Mouse (Mus musculus) left cerebral cortex, postnatal 25 days (tissue): ENCODE data around the gene H3f3a. TPM values are rescaled to one million over a fixed set of nuclear protein-coding genes. Genes with fewer than 3 reads are reported as not detected.
A peak's percentile ranks its signal among the peaks of the same experiment; 100 is the strongest.
"Not testable (repeated sequence)": the region's sequence is repeated elsewhere in the genome, so short reads cannot be mapped to it uniquely, and the experiment has no call there.

ENCODE experiments used
- DNase-seq, 2 experiments: peaks; one replicate each; pipeline ENCODE4 v3.0.0; 2022; ENCODE audit warnings: low spot score in 2 of 2, mixed read lengths in 1 of 2
- intact Hi-C: fragments of 180-260 bp; cut with DNase I; formaldehyde crosslinking; loops from one replicate; pipeline ENCODE4 v1.15.1; 2025
- total RNA-seq, 2 experiments: library from RNA; stranded (reverse); gene quantifications; 2 replicates each; pipeline ENCODE4 v1.2.3; 2021

The H3f3a gene
- total RNA-seq: 100 to 1,000 TPM; 301 to 318 TPM

DNA sequence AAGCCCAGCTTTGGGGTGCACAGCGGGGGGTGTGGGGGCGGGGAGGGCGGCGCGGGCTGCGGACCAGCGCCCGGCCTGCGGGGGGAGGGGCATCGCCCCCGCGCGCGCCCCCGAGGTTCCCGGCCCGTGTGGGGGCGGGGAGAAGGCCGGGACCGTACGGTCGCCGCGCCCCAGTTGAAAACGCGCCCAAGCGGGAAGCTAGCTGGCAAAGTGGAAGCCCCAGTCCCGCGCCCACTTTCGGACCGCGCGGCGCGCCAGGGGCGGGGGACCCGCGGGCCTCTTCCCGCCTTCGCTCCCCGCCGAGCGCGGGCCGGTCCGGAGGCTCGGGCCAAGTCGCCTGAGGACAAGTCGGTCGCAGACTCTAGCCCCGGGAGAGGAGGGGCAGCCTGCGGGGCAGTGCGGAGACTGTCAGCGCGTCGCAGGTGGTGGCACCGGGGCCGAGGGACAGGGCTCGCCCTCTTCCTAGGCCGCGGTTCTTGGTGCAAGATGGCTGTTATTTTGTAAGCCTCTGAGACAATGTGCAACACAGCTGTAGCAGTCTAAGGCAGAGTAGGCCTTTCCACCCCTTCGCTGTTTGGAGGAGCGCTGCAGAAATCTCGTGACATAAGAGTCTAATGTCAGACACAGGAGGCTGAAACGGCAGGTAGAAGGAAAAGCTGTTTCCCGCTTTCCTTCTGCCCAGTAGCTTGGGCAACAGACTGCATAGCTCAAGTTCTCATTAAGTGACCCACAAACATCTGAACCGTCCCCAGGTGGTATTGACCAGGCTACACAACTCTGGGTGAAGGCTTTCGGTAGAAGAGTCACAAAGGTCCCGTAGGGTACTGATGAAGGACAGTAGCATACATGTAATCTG, at the start of gene H3f3a:
Gene H3f3a (minus strand): TSS at position 59 of the 856 bp plus-strand sequence.
- peak; percentile 65 to 82 for DNase-seq
- intact Hi-C loops: loop anchor here (1.0 to 5.0 kb wide), 2 partner anchors 36 to 37 kb away; no protein-coding TSS in a partner anchor

DNA sequence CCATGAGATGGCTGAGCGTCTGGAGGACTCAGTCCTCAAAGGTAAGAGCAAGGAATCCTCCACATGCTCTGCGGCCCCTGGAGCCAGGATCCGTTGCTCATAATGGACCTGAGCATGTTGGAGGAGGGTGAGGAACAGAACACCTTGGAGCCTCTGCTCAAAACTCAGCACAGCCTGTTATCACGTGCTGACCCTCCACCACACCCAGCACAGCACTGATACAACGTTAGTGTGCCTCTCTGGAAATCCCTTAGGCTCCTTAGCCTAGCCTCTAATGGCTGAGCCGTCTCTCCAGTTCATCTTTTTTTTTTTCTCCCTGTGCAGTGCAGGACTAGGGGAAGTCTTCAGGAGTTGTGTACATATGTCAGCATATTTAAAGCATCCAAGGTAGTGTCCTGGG, 46.3 kb upstream of the H3f3a start:
- intact Hi-C loops: no loop called here

DNA sequence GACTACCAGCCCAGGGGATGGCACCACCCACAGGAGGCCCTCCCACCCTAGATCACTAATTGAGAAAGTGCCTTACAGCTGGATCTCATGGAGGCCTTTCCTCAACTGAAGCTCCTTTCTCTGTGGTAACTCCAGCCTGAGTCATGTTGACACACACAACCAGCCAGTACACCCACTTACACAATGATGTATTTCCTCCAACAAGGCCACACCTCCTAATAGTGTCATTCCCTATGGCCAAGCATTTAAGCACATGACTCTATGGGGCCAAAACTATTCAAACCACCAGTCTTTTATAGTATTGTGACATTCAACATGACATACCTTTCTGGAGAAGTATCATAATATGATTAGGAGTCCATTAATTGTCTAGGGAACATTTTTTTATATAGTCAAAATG, 45.0 kb upstream of the H3f3a start:
- intact Hi-C loops: no loop called here
- DNase-seq: no peak

More for the DNA sequence above, 46.3 kb upstream of the H3f3a start:
- no peak for DNase-seq

DNA sequence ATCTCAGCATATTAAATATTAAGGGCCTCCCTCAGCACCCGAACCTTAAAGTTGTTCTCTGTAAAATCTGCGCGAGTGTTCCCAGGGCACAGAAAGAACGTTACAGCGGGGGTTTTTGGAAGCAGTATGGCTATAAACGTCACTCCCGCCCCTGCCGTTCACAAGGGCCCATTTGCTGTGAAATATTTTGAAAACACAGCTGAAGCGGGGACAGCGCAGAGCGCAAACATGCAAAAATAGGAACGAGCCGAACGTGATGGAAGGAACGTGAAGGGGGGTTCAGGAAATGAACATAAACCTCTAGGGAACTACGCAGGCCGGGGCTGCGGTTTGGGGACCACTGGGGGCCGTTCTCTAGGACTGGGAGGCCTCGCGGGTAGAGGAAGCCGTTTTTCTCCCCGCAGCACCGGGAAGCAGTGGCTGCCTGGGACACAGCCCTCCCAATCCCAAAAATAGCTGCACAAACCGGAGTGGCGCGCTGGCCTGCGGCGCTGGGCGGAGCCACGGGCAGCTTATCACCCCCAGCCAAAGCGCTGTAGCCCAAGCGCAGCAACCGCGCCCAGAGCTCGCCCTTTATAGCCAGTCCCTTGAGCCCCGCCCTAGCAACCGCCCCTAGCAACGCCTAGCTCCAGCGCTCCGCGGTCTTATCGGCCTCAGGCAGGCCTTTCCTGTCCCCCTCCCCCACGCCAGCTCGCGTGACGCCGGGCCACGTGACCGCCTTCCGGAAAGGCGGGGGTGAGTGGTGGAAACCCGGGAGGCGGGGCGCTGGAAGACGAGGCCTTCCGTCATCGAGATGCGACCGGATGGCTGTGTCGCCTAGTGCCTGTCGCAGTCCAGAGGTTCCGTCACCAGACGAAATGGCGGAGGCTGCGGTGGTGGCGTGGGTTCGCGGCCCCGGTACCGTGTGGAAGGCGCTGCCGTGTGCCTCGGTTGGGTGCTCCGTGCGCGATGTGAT, 36.9 kb upstream of the H3f3a start, which contains the start of gene Sde2:
Gene Sde2 (plus strand): TSS at position 812 of the 955 bp plus-strand sequence.
- intact Hi-C loops: loop anchor here (1.0 kb wide), 1 partner anchor 37 kb away; the partner anchor contains the start of gene H3f3a

DNA sequence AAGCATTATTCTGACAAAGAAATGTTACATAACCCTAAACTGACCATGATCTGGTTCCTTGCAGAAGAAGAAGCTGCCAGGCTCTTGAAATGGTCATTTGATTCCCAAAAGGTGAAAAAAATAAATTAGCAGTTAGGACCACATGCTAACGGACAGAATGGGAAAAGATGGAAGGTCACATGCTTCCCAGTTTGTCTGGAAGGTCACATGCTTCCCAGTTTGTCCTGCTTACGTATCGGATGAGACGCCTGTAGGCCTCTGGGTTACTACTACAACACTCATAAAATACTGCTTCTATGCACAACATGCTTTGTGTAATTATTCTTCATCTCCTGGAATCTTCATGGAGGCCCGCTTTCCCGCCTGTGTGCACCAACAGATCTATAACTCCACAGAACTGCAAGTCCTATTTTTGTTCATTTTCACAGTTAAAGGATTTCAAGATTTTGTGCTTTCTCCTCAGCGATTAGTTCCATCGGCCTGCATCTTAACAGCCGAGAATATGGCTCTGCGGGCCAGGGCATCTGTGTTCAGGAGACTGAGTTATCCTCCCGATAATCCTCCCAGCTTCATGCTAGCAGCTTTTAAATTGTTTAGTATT, 36.1 kb upstream of the H3f3a start:
- DNase-seq: no peak
- intact Hi-C loops: loop anchor here (1.0 to 5.0 kb wide), 3 partner anchors 36 to 128 kb away; partner anchors contain the start of gene H3f3a

More for the DNA sequence above, 36.9 kb upstream of the H3f3a start, which contains the start of gene Sde2:
- peak; percentile 100 for DNase-seq

DNA sequence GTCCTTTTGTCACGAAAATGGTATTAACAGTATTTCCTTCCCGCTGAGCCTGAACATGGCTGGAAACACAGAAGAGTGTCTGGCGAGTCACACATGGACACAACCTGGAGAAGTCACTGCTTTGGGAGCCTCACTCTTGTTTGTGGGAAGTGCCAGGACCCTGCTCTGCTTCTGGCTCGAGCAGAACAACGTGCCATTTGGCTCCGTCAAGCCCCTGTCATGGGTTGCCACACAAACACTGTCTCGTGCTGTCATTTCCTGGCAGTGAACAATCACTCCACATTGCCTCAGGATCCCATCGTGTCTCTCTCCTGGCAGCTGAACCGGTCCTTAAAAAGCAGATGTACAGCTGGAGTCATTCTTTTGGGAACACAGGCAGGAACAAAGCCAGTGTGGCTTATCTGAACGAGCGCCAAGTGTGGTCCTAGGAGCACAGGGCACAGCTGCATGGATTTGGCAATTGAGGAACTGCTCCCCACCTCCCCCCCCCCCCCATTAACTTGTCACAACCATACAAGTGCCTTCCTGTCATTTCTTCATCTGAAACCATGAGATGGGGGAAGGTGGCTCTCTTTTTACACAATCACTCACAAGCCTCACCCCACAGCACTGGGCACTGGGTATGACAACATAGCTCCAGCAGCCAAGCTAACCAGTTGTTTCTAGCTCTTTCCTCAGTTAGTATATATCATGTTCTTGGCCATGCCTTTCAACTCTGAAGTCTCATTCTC, 34.9 kb upstream of the H3f3a start:
- intact Hi-C loops: loop anchor here (2.0 to 5.0 kb wide), 2 partner anchors 72 to 126 kb away; no protein-coding TSS in a partner anchor
- peak; percentile 36 to 42 for DNase-seq

DNA sequence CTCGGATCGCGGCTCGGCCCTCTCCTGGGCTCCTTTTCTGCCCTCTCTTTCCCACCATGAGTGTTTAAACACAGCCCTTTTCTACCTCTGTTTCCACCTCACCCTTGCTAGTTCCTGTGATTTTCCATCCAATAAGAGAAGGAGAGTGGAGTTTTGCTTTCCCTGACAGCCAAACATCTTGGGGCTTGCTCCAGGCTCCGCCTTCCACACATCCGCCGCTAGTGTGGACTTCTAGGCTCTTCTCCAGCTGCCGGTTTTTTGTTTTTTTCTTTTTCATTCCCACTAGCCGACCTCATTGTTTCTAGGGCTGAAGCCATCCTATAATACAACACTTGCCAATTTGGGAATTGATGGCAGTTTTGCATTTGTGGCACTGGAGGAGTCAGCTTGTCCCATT, 34.4 kb upstream of the H3f3a start:
- peak; percentile 70 to 89 for DNase-seq
- intact Hi-C loops: loop anchor here (2.0 to 5.0 kb wide), 2 partner anchors 71 to 126 kb away; no protein-coding TSS in a partner anchor

DNA sequence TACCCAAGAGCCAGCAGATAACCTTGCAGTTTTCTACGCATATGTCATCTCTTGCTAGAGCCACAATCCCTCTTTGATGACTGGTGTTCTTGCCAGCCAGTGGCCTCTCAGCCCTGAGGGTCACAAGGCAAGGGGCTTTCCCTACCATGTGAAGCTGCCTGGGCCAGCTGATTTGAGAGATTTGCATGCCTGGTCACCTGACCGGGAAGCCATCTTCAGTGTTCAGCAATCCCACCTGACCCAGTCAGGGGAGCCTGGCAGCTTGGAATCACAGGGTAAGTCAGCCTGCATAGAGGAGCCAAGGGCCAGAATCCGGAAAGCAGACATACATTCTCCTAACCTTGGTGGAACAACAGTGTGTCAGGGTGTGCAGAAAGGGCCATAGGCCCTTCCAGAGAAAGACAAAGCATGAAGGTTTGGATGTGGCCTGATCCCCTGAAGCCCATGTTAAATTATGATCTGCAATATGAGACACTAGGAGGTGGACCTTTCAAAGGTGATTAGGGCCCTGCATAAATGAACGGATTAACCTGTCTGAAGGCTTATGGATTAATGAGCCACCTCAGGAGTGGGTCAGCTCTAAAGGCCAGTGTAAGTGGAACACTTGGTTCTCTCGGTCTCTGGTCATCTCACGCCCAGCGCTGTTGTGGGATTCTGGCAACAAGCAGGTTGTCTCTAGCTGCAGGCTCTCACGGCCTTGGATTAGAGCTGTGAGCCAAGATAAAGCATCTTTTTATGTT, 28.0 kb upstream of the H3f3a start:
- intact Hi-C loops: no loop called here
- DNase-seq: no peak

DNA sequence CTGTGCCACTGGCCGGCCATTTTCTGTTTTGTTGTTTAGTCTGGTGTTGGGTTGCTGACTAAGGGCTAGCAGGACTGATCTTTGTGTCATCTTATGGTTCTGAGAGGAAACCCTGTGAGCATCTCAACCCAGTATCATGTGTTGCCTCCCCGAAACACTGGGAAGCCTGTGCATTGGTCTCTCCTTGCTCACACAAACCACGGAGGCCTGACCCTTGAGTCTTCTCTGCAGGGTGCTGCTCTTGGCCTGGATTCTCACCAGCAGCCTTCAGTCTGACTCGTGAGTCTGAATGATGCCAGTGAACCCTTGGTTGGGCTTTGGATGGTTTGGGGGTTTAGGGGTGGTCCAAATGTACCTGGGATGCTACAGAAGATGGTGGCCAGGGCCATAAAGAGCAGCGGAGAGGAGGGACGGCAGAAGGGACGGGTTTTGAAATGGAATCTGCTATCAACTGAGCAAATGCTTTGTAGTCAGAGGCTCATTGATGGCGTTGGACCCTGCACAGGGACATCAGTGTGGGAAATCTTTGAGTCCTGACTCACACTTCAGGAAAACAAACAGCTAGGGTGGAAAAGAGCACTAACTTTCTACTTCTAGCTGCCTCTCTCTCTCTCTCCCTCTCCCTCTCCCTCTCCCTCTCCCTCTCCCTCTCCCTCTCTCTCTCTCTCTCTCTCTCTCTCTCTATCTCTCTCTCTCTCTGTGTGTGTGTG, 25.6 kb upstream of the H3f3a start:
- intact Hi-C loops: no loop called here
- DNase-seq: no peak

DNA sequence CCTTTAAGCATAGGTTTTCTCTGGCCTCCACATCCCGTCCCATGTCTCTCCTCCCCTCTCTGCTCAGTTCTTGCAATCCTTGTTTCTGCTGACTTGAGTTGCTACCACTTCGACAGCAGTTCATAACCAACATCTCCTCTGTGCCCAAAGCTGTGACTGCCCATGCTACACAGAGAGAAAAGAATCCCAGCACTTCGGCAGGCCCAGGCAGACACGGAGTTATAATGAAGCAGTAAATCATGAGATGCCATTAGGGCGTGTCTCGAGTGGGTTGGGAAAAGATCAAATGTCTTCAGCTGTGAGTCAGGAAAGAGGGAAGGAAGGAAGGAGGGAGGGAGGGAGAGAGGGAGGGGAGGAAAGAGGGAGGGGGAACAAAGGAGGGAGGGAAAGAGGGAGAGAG, 24.3 kb upstream of the H3f3a start:
- DNase-seq: no peak
- intact Hi-C loops: no loop called here

DNA sequence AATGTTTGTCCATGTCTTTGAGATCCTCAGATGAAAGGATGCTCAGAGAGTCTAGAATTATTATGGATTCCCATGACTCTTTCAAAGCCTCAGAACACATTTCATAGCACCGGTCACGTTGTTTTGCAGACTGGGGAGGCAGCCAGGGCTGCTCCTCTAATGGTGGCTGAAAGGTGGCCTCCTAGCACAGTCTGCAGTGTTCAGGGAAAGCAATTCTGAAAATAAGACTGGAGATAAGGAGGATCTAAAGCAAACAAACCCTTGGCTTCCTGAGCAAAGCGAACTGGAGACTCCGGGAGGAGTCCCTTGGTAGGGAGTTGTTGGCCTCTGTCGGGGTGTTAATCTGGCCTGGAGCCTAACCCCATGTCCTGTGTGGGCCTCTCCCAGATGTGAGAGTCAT, 23.4 kb upstream of the H3f3a start:
- intact Hi-C loops: no loop called here
- DNase-seq: no peak

DNA sequence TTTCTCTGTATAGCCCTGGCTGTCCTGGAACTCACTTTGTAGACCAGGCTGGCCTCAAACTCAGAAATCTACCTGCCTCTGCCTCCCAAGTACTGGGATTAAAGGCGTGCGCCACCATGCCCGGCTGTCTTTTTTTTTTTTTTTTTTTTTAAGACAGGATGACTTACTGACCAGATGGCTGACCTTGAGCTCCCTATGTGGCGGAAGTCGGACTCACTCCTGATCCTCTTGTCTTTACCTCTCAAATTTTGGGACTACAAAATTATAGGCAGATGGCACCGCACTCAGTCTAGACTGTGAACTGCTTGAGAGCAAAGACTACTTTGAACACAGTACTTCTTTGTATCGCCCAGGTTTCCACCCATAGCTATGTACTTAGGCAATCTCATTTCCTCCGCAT, 22.7 kb upstream of the H3f3a start:
- intact Hi-C loops, DNase-seq: not testable (repeated sequence)

DNA sequence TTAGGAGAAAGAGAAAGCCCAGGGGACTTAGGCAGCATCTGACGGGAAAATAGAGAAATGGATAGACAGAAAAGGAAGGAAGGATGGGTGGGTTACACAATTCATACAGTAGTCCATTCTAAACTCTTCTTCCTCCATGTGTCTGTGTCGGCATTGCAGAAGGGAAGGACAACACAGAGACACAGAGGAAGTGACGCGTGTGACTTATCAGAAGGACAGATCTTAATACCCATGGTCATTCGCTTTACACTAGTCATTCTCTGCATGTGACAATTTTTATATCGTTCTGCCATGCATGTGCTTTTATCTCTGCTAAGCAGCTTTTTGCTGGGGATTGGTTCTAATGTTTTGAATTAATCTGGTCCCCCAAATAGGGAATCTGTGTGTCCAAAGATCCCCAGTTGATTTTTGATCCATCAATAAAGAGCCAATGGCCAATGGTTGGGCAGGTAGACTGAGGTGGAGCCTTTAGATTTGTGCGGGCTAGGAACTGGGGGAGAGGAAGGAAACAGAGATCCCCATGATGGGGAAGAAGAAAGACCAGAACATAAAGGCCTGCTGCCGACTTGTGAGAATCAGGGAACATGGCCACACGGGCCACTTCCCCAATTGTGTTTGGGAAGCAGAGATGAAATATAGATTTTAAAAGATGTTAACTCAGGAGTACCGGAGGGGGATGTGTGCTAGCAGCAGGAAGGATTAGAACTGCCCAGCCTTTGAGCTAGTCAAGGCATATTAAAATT, 21.7 kb upstream of the H3f3a start:
- intact Hi-C loops: no loop called here

DNA sequence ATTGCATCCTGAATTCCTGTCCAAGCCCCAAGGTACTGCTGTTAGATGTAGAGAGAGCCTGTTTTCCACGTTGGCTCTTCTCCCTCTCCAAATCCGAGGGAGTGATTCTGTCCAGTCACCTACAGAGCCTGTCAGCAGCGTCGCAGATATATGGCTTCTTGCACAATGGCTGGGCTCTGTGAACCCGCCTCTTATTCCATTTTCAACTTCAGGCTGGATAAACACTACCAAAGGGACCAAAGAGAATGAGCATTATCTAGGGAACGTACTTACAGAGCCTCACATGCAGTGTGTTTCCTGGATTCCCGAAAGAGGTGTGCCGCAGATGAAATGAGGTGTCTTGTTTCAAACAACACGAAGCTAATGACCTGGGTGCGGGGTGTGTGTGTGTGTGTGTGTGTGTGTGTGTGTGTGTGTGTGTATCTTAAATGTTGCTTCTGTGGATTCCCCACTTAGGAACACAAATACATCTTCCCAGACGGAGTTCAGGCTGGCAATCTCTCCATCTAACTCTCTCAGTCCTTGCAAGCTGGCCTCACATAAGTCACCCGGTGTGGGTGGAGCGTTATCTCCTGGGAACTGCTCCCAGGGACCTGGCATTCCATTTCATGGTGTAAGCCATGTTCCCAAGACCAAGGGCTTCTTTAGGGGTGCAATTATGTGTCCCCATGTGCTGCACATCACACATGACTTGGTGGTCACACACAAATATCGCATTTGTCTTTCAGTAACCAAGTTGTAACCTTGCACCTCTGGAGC, 17.0 kb upstream of the H3f3a start:
- DNase-seq: no peak
- intact Hi-C loops: no loop called here

More for the DNA sequence above, 21.7 kb upstream of the H3f3a start:
- DNase-seq: no peak

DNA sequence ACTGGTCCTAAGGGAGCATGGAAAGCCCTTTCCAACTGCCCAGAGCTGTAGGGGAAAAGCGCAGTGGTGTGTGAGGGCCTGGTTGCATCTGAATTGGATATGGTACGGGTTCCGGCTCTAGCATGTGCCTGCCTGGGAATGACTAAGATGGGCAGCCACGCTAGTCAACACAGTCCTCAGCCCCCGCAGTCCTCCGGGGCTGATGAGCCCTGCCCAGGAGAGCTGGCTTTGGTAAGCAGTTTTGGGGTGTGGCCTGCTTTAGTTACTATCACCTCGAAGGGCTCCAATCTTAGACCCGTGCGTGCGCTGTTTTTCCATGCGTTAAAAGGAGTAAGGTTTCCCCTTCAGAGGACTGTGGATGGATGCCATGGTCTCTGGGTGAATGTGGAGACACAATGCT, 16.4 kb upstream of the H3f3a start:
- no peak for DNase-seq
- intact Hi-C loops: no loop called here

DNA sequence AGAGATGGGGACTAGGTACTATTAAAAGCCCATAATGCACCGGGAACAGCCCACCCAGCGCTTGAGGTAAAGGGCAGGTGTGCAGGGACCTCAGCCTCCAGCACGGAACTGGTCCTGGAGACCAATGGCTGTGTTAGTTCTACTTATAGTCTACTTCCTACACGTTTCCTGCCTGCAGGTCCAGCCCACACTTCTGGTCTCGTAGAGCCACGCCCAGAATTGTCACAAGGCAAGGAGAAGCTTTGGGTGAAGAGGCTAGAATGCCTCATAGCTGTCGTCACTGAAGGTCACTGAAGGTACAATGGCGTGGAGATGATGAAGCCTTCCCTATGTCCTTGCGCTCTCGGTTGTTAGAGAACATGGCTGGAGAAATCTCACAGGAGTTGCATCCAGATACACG, 16.0 kb upstream of the H3f3a start:
- no peak for DNase-seq
- intact Hi-C loops: no loop called here
